Mouse (Mus musculus) B cell, adult 2 months (primary cell): ENCODE measurements at regions not wholly inside any gene's neighbourhood (a gene's known extent, or its start where the extent isn't known, plus 50 kb on each side); places are given as distances from the start of the nearest gene placed in this dataset.
A peak's percentile ranks its signal among the peaks of the same experiment; 100 is the strongest.

ENCODE experiments used
- DNase-seq, 2 experiments: peaks; one replicate each; pipeline ENCODE4 v3.0.0; 2022

DNA sequence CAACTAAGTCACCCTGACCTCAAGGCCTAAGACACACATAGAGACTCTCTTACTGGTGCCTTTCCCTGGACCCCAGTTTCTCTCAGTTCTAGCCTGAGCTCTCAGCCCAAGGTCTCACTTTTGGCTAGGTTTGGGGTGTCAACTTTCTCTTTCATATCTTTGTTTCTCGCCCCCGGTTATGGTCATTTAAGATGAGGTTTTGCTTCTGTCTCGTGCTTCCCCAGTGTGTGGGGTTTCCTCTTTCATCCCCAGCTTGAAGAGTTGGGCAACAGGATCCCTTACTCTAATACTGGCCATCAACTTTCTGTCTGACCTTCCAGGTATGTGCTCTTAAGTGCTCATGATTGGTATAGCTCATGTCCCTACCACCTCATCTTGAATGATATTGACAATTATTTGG is 67.5 kb downstream of the Lmo4 start:
- no peak for DNase-seq

DNA sequence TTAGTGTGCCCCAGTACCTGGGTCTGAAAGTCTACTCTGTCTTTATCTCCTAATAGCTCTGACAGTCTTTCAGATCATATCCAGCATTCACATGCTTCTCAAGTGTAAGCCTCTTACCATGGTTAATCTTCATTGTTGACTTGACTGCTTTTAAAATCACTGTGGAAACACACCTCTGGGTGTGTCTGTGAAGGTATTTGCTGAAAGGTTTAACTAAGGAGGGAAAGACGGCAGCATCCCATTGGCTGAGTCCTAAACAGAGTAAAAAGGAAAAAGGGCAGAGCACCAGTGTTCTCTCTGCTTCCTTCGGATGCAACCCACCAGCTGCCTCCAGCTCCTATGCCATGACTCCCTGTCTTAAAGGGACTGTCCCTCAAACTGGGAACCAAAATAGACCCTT is 68.6 kb downstream of the Lmo4 start:
- no peak for DNase-seq

DNA sequence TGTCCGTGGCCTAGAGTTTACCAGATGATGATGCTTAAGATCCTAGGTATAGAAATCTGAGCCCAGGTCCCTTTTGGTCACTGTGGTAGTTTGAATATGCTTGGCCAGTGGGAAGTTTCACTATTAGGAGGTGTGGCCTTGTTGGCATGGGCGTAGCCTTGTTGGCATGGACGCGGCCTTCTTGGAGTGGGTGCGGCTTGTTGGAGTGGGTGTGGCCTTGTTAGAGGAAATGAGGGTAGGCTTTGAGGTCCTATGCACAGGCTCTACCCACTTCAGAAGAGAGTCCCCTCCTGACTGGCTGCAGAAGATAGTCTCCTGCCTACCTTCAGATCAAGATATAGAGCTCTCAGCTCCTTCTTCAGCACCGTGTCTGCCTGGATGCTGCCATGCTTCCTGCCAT is 69.4 kb downstream of the Lmo4 start:
- DNase-seq: peak in 1 of 2 experiments; percentile 13

DNA sequence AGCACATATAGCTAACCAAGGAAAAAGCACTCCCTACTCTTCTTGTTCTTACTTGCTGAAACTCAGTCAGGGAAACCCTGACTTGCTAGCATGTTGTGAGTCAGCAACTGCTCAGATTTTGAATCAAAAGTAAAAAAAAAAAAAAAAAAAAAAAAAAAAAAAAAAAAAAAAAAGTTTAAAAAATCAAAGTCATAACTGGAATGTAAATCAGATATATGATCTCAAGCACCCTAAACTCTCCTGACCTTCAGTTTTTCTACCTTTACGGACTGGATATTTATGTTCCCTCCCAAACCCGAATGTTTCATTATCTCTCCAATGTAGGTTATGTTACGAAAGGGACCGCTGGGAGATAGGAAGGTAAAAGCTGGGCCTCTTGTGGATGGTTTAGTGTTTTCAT is 77.0 kb downstream of the Lmo4 start:
- DNase-seq: no peak

DNA sequence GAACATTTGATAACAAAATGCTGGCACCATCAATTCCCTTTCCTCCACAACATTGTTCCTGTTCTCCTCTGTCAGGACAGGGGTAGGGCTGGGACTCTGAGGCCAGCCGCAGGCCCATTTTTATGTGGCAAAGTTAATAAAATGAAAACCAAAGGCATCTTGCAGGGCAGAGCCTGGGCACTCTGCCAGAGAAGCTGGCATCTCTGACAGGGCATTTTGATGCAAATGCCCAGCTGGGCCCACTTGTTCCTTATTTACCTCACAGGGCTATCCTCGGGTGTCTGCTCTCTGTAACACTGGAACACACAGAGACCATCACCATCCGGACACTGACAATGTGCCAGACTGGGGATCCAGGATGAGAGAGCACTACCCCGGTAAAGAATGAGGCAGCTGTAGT is 80.7 kb downstream of the Lmo4 start:
- no peak for DNase-seq

DNA sequence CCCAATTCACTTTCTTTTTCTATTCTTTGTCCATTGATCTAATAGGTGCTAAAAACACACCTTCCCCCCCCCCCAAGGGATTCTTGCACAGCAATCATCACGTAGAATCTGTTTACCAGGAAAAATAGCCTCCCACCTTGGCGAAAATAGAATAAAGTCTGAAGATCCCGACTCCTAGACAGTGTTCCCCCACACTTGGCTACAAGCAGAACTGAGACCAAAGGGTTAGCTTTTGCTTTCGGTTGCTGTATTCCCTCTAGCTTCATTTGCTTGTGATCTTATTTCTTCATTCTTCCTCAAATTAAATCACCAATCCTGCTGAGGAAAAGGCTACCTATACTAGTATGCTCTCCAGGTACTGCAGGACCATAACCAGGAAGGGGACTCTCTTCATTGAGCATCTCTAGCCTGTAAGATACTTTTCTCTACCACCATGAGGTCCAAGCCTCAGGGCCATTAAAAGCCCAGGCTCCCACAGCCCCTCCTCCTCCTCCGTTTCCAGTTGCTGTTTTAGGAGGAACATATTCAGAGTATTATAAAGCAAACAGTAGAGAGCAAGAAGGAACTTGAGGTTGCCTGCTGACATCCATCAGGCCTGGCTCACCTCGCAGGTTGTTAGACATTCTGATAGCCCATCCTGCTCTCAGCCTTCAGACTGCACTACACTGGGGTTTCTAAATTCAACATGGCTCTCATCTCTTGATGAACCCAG is 81.5 kb downstream of the Lmo4 start:
- DNase-seq: no peak

DNA sequence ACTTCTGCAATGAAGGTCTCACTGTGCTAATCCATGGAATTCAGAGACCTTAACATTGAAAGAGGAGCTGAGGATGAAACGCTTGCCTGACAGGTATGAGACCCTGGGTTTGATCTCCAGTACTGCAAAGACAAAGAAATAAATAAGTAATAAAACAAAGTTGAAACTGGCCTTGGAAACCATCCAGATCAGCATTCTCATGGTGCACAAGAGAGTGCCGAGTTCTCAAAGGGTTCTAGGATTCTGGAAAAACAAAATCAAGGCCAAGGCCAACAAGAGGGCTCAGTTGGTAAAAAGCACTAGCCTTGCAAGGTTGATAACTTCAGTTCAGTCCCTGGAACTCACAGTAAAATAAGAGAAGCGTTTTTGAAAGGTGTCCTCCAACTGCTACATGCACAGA is 85.9 kb downstream of the Lmo4 start:
- no peak for DNase-seq

DNA sequence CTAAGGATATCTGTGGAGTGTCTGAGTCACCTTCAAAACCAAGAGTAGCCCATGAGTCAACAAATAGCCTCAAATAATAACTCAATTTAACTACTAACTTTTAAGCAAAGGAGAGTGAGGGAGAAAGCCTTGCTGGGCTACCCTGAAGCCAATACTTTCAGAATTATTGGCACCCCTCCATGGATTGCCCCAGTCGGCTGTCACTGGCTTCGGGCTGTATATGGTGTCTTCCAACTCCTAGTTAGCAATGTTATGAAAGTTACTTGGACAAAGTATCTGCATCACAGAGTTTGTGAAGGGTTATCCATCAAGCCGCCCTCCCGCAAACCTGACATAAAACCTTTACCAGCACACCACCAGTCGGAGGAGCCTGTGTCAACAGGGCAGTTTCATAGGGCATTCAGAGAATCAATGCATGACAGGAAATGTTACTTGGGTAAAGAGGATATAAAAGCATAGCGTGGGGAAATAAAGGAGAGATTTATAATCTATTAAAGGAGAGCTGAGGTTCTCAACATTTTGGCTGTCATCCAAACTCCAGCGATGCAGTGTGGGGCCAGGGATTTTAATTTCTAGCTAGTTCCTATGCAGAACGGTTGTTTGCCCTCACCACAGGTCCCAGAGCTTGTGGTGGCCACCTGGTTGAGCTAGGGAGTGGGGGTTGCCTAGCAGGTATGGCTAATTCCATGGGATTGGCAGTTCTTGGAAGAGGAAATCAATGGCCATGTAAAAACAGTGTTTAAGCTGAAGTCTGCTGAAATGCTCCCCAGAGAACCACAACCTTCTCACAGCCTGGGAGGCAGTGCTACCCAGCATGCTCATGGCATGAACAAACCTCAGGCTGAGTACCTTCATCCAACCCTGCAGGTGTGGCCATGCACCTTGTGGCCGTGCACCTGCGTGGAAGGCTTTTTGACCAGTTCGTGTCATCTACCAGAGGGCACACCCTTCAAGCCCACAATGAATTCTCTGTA is 91.1 kb downstream of the Lmo4 start:
- DNase-seq: no peak

DNA sequence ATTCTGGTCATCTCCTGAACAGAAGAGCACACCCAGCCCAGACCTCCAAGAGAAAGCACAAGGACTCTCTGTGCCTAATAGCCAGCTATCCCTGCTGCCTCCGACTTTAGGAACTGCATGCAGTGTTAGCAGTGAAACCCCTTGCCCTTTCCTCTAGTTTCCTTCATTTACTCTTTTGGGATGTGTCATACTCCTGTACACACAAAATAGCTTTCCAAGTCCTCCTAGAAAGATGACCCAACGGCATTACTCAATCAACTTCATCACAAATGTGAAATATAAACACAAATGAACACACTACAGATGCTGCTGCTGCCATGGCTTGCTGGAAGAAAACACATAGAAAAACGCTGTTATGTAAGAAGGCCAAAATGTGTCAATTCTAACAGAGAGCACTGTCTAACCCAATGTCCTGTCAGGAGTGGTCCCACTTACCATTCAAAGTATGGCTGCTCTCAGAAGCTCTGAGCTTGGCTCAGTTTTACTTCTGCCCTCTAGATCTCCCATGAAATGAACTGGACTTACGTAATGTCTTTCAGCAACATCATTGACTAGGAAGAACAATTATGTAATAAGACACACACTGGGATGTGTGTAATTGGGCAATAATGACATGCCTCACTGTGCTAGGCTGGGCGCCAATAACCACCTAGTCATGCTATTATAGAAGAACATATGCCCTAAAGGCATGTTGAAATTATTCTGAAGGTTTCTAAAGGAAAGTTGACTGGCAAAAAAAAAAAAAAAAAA is 94.5 kb downstream of the Lmo4 start:
- no peak for DNase-seq

DNA sequence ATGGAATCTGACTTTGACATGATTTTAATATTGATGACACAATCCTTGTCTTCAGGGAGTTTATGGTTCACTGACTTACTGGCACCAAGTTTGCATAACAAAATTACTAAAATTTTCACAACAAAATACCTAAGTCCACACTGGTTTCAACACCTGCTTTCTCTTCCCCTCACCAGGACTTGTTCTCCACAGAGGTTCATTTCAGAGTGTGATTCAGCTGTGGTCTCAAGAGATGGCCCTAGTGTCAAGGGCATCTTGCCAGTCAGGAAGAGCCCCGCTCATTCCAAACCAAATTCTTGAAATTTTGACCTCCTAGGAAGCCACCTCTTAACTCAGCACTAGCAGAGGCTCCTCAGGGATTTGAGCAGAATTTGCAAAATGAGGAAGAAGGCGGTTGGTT is 95.3 kb downstream of the Lmo4 start:
- DNase-seq: peak in 1 of 2 experiments; percentile 8

DNA sequence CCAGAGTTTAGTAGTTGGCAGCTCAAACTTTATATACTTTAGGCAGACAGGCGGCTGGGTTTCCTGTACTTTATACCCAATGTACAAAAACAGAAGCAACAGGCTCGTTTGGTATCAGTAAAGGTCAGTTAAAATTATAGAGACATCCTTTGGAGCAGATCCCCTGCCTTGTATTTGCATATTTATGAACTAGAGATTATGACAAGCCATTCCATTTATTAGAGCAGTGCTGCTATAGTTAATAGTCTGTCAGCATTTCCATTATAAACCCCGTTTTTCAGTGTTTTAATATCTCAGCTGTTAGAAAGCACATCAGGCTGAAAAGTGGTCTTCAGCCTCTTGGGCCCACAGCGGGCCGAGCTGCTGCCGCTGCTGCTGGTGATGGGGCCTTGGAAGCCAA is 96.7 kb downstream of the Lmo4 start:
- no peak for DNase-seq

DNA sequence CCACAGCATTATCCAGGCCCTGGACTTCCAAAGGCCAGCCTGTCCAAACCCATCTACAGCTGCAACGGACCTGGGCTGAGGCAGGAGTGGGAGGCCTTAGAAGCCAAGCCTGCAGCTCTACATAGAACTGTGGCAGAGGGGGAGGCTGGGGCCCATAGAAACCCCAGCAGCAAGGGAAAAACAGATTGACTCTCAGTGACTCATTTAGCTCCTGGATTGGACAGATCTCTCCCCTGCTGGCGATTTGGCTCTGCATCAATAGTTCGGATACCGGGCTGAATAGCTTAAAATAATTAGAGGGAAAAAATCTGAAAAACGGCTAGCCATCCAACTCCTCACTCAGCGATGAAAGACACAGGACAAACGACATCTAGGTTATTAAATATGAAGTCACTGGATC is 97.4 kb downstream of the Lmo4 start:
- DNase-seq: no peak

DNA sequence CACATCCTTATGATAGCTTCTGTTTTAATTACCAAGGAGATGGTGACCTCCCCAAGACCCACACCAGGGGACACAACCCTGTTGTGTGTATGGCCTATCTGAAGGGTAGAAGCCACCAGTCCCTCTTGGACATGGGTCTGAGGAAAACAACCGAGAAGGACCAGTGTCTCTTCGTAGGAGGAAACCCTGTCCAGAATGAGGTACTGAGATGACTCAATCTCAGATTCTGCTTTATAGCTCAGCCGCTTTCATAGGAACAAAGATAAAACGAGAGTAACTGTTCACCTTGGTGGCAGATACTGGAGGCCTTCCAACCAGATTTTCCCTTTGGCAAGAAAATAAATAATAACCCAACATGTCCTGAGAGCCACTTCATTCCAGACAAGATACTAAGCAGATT is 100.7 kb downstream of the Lmo4 start:
- DNase-seq: no peak

DNA sequence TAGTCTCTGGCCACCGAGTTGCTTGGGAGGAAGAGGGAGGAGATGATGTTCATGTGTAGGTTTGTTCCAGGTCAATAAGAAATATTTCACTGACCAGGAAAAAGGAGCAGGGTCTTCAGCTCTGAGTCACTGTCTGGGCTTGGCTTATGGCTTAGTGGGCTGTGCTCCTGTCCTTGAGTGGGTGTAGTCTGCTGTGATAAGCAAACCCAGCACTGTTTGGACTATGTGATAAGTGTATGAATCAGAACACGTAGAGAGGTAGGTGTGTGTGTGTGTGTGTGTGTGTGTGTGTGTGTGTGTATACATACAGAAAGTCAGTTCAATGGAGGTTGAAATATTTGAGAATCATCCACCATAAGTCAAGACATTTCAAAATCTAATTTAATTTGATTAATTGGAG is 105.6 kb downstream of the Lmo4 start:
- DNase-seq: no peak

DNA sequence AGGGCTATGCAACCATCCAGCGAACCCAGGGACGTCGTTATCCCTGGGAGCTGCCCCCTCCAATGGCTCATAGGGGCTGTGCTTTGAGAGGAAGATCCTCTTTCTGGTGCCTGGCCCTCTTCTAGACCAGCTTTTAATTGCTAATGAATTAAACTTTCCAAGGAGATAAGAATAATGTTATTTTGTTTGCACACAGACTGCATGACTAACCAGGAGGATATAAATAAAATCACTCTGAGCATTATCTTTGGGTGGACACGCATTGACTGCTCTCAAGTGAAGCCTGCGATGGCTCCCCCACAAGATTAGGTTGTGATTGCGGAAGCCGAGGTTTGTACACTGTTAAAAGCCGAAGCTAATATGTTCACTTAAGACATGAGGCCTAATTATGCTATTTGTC is 106.3 kb downstream of the Lmo4 start:
- DNase-seq: no peak

DNA sequence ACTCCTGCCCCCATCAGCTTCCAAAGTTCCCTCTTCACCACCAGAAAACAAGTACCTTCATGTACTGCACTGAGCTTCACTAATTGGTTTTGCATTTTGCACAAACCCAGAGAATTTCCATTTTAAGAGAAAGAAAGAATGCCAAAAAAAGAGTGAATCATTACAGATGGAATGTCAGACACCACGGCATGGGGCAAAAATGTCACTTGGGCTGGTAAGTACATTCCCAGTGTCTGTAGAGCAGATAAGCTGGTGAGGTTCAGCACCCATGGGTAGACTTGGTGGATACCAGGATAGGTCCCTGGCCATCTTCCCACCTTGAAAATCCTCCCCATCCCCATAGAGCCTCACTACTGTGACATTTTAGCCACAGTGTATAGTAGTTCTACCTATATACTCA is 113.8 kb downstream of the Lmo4 start:
- DNase-seq: no peak

DNA sequence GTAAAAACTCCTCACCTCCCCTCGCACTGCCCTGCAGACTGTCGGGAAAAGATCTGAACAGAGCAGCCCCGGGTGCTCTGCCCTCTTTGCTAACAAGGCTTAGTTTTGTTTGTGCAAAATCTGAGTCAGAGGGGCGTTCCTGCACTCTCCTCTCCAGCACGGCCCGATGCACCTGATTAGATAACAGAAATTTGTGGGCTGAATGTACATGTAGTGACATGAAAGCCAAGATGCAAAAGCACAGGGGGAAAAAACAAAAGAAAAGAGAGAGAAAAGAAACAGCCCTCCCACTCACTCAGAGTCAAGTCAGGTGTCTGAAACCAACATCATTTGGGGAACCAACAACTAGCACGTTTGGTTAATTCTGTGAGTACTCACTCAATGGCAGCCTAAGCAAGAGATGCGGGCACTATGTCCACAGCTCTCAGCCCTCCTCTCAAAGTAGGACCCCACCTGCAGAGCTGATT is 115.2 kb downstream of the Lmo4 start:
- DNase-seq: peak; percentile 20 to 22

DNA sequence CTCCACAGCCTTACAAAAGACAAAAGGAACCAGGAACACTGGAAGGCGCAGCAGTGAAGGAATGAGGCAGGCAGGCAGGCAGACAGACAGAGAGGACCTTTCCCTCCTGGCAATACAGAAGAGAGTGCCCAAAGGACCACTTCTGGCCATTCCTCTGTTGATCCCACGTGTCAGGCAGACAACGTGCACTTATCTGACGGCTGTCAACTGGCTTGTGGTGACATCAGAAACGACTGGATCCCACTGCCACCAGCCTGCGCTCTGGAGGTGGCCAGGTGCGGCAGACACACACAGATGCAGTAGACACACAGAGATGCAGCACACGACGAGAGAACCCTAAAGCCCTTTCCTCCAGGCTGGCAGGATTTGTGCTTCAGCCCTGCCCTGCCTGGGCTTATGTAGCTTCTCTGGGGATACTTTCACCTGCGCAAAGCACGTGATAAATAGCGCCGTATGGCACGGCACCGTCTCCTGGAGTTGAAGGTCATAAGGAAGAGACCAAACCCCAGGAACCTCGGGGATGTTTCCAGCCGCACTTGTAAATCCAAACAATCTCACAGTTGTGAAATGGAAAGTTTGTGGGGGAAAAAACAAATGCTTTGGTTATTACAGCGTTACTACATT is 116.6 kb downstream of the Lmo4 start:
- no peak for DNase-seq

DNA sequence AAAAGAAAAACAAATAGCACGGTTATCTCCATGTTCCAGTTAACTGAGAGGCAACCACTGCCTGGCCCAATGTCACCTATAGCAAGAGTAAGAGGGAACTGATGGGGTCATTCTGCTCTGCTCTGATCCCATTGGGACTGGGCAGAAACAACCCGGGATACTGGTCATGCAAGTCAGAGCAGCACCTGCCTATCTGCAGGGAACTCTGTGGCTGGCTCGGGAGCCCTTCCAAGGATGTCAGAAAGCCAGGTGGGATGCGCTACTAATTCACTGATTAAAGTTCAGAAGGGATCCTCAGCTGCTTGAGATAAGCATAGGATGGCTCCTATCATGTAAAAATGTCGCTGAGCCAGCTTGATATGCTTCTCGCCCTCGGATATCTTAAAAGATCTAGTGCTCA is 117.2 kb downstream of the Lmo4 start:
- no peak for DNase-seq

DNA sequence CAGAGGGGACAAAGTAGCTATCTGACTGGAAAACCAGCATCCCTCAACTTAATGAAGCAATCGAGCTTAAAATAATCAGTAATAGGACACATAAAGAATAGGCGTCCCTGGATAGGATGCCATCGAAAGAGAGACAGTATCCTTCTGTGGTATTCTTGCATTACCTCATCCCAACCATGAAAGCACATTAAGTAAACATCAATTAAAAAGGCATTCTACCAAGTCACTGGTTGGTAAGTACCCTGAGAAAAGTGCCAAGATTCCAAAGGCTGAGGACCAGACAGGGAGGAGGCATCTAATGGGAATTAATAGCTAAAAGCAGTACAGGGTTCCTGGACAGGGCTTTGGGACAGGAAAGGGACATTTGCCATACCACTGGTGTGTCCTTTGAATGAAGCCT is 118.8 kb downstream of the Lmo4 start:
- DNase-seq: no peak

DNA sequence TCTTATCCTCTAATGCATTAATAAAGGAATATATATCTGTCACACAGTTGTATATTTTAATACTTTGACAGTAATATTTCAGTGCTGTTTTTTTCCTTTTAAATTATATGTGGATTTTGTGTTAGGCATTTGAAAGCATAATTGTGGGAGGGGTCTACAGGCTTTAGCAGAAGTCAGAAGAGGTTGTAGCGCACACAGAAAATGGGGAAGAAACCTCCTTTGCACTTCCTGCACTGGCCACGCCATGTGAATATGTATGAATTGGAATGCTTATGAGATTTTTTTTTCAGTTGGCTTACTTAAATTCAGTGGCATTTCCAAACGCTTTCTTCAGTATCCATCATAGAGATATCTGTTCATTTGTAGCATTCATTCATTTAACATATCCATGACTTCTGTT is 125.1 kb downstream of the Lmo4 start:
- DNase-seq: no peak

DNA sequence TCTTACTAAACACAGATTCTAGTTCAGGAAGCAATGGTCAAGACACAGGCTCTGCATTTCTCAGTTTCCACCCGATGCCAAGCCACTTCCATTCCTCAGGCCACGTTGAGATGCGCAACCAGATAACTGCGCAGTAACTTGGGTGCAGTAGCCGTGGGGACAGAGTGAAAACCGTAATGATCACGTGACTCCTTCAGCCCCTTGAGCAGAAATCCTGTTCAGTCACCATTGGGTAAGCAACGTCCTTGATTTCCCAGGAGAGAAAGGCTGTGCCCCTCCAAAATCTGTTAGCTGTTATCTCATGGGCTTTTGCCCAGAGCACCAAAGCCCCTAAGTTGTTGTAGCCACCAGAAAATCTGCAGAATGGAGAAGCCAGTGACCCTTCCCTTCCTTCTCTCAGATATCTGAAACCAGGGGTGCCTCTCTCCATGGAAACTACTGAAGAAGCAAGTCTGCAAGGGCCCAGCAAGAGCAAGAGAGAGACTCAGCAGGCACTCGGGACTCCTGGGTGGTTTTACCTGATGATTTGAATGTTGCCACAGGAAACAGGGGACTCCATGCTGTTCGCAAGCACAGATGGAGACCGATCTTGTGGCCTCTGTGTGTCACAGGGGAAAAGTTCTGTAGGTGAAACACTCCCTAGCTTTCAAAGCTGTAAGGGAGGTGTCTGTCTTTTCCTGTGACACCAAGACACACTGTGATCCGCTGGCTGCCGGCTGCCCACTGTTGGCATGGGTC is 126.7 kb downstream of the Lmo4 start:
- DNase-seq: no peak
